Mouse (Mus musculus) liver, embryonic 11.5 days (tissue): Measurements from ENCODE around the gene Ntrk3. TPM values are rescaled to one million over a fixed set of nuclear protein-coding genes. Genes with fewer than 3 reads are reported as not detected.

ENCODE experiments used
- ATAC-seq: fragments of 200-750 bp; cut with Nextera tagmentation; replicated peaks from 2 replicates; pipeline ENCODE4 v1.8.0; 2017; ENCODE audit warnings: moderate number of reproducible peaks, mild to moderate bottlenecking, moderate TSS enrichment, moderate library complexity; ENCODE audit not compliant: low FRiP score
- DNase-seq: peaks from one replicate; pipeline ENCODE4 v3.0.0-alpha.2; 2017; ENCODE audit warnings: low spot score
- H3K27ac ChIP-seq: fragments of 300-500 bp; sonication (generic); 2 replicates; pipeline ENCODE4 v1.5.1; 2014; ENCODE audit warnings: mild to moderate bottlenecking, low read depth, low read length, control low read depth
- H3K27me3 ChIP-seq: fragments of 300-500 bp; sonication (generic); replicated peaks from 2 replicates; pipeline ENCODE4 v1.6.1; 2014; ENCODE audit warnings: low read length, mixed read lengths; ENCODE audit not compliant: control insufficient read depth, insufficient read depth
- H3K36me3 ChIP-seq: fragments of 300-500 bp; sonication (generic); 2 replicates; pipeline ENCODE4 v1.6.1; 2014; ENCODE audit warnings: mild to moderate bottlenecking, low read length, moderate library complexity, mixed read lengths; ENCODE audit not compliant: control insufficient read depth, insufficient read depth
- H3K4me1 ChIP-seq: fragments of 300-500 bp; sonication (generic); replicated peaks from 2 replicates; pipeline ENCODE4 v1.6.1; 2014; ENCODE audit warnings: low read length, mixed read lengths; ENCODE audit not compliant: control insufficient read depth, insufficient read depth
- H3K4me2 ChIP-seq: fragments of 300-500 bp; sonication (generic); 2 replicates; pipeline ENCODE4 v1.6.1; 2014; ENCODE audit warnings: mild to moderate bottlenecking, control low read depth, moderate library complexity
- H3K4me3 ChIP-seq: fragments of 300-500 bp; sonication (generic); 2 replicates; pipeline ENCODE4 v1.5.1; 2014; ENCODE audit warnings: low read depth, low read length, control low read depth
- H3K9ac ChIP-seq: fragments of 300-500 bp; sonication (generic); 2 replicates; pipeline ENCODE4 v1.6.1; 2014; ENCODE audit warnings: low read depth, low read length, control low read depth
- H3K9me3 ChIP-seq: fragments of 300-500 bp; sonication (generic); 2 replicates; pipeline ENCODE4 v1.6.1; 2016; ENCODE audit warnings: low read length, inconsistent platforms, mixed read lengths; ENCODE audit not compliant: control insufficient read depth
- WGBS: fragments of 180-500 bp; shearing (Covaris S2); extraction: QIAGEN DNeasy Blood & Tissue Kit; methylation state at CpG from one replicate; pipeline ENCODE4 v1.1.7; 2014; 5-methylcytosine and 5-hydroxymethylcytosine counted together
- polyA plus RNA-seq: library from polyadenylated mRNA; unstranded; fragments of >200 nt; fragmentation: Nextera tagmentation; extraction: Ambion mirVana; gene quantifications from 2 replicates; pipeline ENCODE4 v1.2.1, GENCODE M21; 2014

Gene Ntrk3
- polyA plus RNA-seq, 1 experiment from 2014 or later: 2.3 TPM

- H3K4me2 ChIP-seq: no peak overlapping the region
- no peak overlapping the region for H3K9ac ChIP-seq
- no peaks in the 10 kb centered on the region for H3K36me3 ChIP-seq
- no peak for ATAC-seq
- H3K27me3 ChIP-seq: no peaks in the 10 kb centered on the region
- no peaks in the 10 kb centered on the region for H3K9me3 ChIP-seq
- no peak overlapping the region for H3K4me3 ChIP-seq
- WGBS: 72% methylated on average over 5 of the region's 5 CpGs
- no peaks in the 10 kb centered on the region for H3K4me1 ChIP-seq
- DNase-seq: no peak
- no peak overlapping the region for H3K27ac ChIP-seq
Observed at GRCm38 (mm10) chr7:78172267-78172955, 565.4 kb downstream of the Ntrk3 start.

DNA sequence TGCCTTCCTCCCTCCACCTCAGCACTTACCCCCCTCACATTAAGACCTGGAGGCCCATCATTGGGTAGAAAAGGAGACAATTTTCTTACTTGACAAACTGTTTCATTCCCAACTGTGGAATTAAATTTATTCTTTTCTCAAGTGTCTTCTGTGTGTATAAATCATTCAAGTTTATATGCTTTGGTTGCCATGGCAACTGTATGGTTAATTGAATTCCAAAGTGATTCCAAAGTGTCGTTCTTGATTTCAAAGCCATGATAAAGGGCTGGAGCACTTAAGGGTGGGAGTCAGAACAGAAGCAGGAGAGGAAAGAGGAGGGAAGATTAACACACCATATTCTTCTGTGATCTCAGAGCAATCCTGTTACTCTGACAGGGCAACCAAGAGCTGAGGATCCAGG, 572.3 kb downstream of the Ntrk3 start:
- Histone ChIP-seq H3K4me3 (no peak overlapping the region), H3K4me1 (no peaks in the 10 kb centered on the region), H3K4me2 (no peak overlapping the region), H3K9me3 (no peaks in the 10 kb centered on the region), H3K36me3 (no peaks in the 10 kb centered on the region), H3K27ac (no peak overlapping the region), H3K9ac (no peak overlapping the region), H3K27me3 (no peaks in the 10 kb centered on the region)
- DNase-seq: no peak
- WGBS: 50% methylated on average over 1 of the region's 1 CpGs
- ATAC-seq: no peak

- no peak for DNase-seq
- H3K9me3 ChIP-seq: no peaks in the 10 kb centered on the region
- no peak for ATAC-seq
- no peak overlapping the region for H3K27ac ChIP-seq
- no peak overlapping the region for H3K4me2 ChIP-seq
- 76% methylated on average over 2 of the region's 2 CpGs for WGBS
- H3K4me1 ChIP-seq: no peaks in the 10 kb centered on the region
- no peak overlapping the region for H3K9ac ChIP-seq
- H3K4me3 ChIP-seq: no peak overlapping the region
- H3K27me3 ChIP-seq: no peaks in the 10 kb centered on the region
- no peaks in the 10 kb centered on the region for H3K36me3 ChIP-seq
Observed at GRCm38 (mm10) chr7:78157946-78158345, 579.9 kb downstream of the Ntrk3 start.

DNA sequence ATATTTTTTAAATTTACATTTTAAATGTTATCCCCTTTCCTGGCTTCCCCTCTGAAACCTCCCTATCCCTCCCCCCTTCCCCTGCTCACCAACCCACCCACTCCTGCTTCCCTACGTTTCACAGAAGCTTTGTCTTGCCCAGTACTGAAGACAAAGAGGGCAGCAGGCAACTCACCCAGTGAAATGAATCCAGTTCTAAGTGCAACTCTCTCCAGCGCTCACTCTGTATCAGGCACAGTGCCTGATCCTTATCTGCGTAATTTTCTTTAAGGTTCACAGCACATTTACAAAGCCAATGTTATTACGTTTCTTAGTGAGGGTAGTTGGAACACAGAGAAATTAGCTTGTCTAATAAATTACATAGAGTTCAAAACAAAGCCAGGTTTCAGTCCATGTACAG, 592.6 kb downstream of the Ntrk3 start:
- no peak for ATAC-seq
- WGBS: 55% methylated on average over 4 of the region's 4 CpGs
- no peak overlapping the region for H3K4me2 ChIP-seq

GRCm38 (mm10) chr7:78144849-78145248, 593.0 kb downstream of the Ntrk3 start:
- DNase-seq: no peak
- Histone ChIP-seq H3K27me3 (no peaks in the 10 kb centered on the region), H3K27ac (no peak overlapping the region), H3K4me3 (no peak overlapping the region), H3K9me3 (no peaks in the 10 kb centered on the region), H3K4me2 (no peak overlapping the region), H3K4me1 (no peaks in the 10 kb centered on the region), H3K36me3 (no peaks in the 10 kb centered on the region), H3K9ac (no peak overlapping the region)
- 89% methylated on average over 3 of the region's 3 CpGs for WGBS
- ATAC-seq: no peak

More for the DNA sequence above, 592.6 kb downstream of the Ntrk3 start:
- no peak overlapping the region for H3K9ac ChIP-seq
- H3K4me3 ChIP-seq: no peak overlapping the region
- no peaks in the 10 kb centered on the region for H3K36me3 ChIP-seq
- no peaks in the 10 kb centered on the region for H3K27me3 ChIP-seq
- H3K9me3 ChIP-seq: no peaks in the 10 kb centered on the region
- H3K27ac ChIP-seq: no peak overlapping the region
- H3K4me1 ChIP-seq: no peaks in the 10 kb centered on the region
- DNase-seq: no peak

- ATAC-seq (no peak), DNase-seq (no peak)
- Histone ChIP-seq H3K9me3 (no peaks in the 10 kb centered on the region), H3K4me1 (no peaks in the 10 kb centered on the region), H3K9ac (no peak overlapping the region), H3K27ac (no peak overlapping the region), H3K4me2 (no peak overlapping the region), H3K4me3 (no peak overlapping the region), H3K36me3 (no peaks in the 10 kb centered on the region), H3K27me3 (no peaks in the 10 kb centered on the region)
- WGBS: 72% methylated on average over 1 of the region's 1 CpGs
Observed at GRCm38 (mm10) chr7:78129966-78130365, 607.8 kb downstream of the Ntrk3 start.

Other genes starting within 250 kb of the Ntrk3 start
- 89.2 and 92.4 TPM in 2 replicates for gene Mrps11, start 45.1 kb upstream of the Ntrk3 start, polyA plus RNA-seq
- gene Mrpl46, start 45.5 kb upstream of the Ntrk3 start, polyA plus RNA-seq: 91.9 and 95.8 TPM in 2 replicates
- gene Det1, start 109.3 kb upstream of the Ntrk3 start, polyA plus RNA-seq: 19.7 and 22.4 TPM in 2 replicates
- gene Aen, start 157.8 kb upstream of the Ntrk3 start, polyA plus RNA-seq: 50.8 and 55.3 TPM in 2 replicates
- gene Isg20, start 175.4 kb upstream of the Ntrk3 start, polyA plus RNA-seq: 3.7 and 5.8 TPM in 2 replicates